Mouse (Mus musculus) mature B cell (primary cell): ENCODE data around the gene Ccr10.

Experiments
- in situ Hi-C: fragments of 300-500 bp; cut with MboI; formaldehyde crosslinking; loops from 2 replicates; pipeline ENCODE4 v1.14.3; 2019

The Ccr10 gene

GRCm38 (mm10) chr11:101154648-101155047, 20.6 kb downstream of the Ccr10 start:
- in situ Hi-C loops: no loop called here

GRCm38 (mm10) chr11:101152825-101153224, 22.4 kb downstream of the Ccr10 start:
- in situ Hi-C loops: no loop called here

DNA sequence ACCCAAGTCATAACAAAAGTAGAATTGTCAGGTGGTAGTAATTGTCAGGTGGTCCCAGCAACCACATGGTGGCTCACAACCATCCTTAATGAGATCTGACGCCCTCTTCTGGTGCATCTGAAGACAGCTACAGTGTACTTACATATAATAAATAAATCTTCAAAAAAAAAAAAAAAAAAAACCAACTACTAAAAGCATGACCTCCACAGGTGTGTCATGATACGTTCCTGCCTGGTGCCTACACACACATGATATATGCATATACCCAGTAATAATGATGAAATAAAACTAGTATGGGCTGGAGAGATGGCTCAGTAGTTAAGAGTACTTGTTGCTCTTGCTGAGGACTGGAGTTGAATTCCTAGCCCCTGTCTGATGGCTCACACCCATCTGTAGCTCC, 24.2 kb downstream of the Ccr10 start:
- in situ Hi-C loops: no loop called here

- in situ Hi-C loops: no loop called here
These were observed 25.8 kb downstream of the Ccr10 start for GRCm38 (mm10) chr11:101149178-101150105.

- in situ Hi-C loops: no loop called here
These were observed 26.5 kb downstream of the Ccr10 start for GRCm38 (mm10) chr11:101148751-101149150.

DNA sequence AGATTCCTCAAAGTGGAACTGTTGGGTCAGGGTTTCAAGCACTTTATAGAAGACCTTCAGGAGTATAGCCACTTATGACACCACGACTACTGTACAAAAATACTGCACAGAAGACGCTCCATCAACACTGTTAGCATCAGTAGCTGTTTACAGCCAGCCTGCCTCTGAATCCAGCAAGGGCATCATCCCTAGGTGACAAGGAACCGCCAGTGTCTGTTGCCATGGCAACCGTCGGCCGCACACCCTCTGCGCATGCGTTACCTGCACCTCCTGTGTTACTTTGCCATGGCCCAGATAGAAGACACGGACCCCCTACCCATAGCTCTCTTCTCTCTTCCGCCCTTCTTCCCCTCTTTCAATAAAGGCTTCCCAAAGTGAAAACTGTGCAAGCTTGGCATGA, 28.9 kb downstream of the Ccr10 start:
- in situ Hi-C loops: no loop called here

- in situ Hi-C loops: no loop called here
These were observed 31.7 kb downstream of the Ccr10 start for GRCm38 (mm10) chr11:101143338-101144225.

GRCm38 (mm10) chr11:101142215-101142967, 32.9 kb downstream of the Ccr10 start:
- in situ Hi-C loops: no loop called here

GRCm38 (mm10) chr11:101141088-101141487, 34.2 kb downstream of the Ccr10 start:
- in situ Hi-C loops: no loop called here

GRCm38 (mm10) chr11:101140164-101140819, 35.0 kb downstream of the Ccr10 start:
- in situ Hi-C loops: no loop called here

DNA sequence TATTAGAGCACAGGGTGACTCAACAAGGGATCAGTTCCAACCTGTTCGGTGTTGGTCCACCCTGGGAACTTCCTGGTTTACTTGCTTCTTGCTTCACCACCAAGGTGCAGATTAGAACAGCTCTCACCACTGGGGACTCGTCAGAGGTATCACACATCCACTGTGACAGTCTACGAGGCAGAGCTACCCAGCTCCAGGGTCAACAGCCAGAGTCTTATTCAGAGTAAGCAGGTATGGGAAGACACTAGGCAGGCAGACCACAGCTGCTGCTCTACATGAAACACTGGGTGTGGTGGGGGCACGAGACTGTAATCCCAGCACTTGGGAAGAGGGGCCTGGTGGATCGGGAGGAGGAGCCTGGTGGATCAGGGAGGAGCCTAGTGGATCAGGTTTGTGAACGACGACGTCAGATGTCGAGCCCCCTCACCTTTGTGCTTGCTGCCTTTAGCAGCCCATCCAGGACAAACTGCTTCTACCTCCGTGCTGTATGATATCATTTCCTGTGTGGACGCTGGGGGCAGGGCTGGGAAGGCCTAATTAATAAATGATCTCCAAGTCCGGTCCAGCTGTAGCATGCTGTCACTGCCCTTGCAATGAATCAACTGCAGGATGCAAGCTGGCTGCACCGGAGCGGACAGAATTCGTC, 36.6 kb downstream of the Ccr10 start:
- in situ Hi-C loops: no loop called here

GRCm38 (mm10) chr11:101137000-101137399, 38.2 kb downstream of the Ccr10 start:
- in situ Hi-C loops: no loop called here

GRCm38 (mm10) chr11:101134217-101134865, 40.9 kb downstream of the Ccr10 start:
- in situ Hi-C loops: no loop called here

DNA sequence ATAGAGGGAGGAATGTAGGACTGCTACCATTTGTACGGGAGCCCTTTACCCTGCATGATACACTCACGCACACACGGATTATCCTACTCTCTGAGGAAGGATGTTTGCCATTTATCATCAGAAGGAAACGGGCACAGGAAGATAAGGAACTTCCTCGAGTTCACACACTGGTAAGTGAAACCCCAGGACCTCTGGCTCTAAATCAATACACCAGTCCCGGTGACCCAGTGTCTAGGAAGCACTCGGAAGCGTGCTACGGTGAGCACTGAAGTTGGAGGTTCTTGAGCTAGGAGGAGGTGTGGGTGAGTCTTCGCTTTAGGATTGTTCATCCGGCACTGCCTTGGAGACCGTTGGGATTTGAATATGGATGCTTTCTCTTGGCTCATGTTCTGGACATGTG, 42.2 kb downstream of the Ccr10 start:
- in situ Hi-C loops: no loop called here

GRCm38 (mm10) chr11:101131701-101132100, 43.5 kb downstream of the Ccr10 start:
- in situ Hi-C loops: no loop called here

DNA sequence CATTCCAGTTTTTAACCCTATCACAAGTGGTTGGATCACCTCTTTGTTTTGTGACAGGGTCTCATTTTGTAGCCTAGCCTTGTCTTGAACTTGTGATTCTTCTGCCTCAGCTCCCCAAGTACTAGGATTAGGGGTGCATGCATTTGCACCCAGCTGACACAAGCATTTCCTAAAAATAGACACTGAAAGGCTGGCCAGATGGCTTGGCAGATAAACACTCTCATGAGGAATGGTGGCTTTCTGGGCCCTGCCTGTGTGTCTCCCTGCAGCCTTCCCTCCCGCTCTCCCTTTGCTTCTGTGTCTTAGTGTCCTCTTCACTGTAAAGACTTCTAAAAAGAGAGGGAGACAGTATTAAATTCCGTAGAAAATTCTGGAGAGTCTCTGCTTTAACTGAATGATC, 44.1 kb downstream of the Ccr10 start:
- in situ Hi-C loops: no loop called here

GRCm38 (mm10) chr11:101130056-101130756, 45.0 kb downstream of the Ccr10 start:
- in situ Hi-C loops: no loop called here

- in situ Hi-C loops: no loop called here
These were observed 46.2 kb downstream of the Ccr10 start for GRCm38 (mm10) chr11:101128996-101129577.

GRCm38 (mm10) chr11:101127075-101127474, 48.2 kb downstream of the Ccr10 start:
- in situ Hi-C loops: no loop called here
